Mouse (Mus musculus) forebrain, embryonic 16.5 days (tissue): ENCODE measurements around the gene Osbpl9. TPM values are rescaled to one million over a fixed set of nuclear protein-coding genes. Genes with fewer than 3 reads are reported as not detected.

Experiments used
- ATAC-seq: fragments of 200-750 bp; cut with Nextera tagmentation; 2 replicates; pipeline ENCODE4 v1.8.0; 2017; ENCODE audit warnings: mild to moderate bottlenecking, moderate library complexity
- H3K27ac ChIP-seq: fragments of 300-500 bp; sonication (generic); 2 replicates; pipeline ENCODE4 v1.5.1; 2014; ENCODE audit warnings: low read length, control low read depth
- H3K27me3 ChIP-seq: fragments of 300-500 bp; sonication (generic); replicated peaks from 2 replicates; pipeline ENCODE4 v1.6.1; 2014; ENCODE audit warnings: low read length; ENCODE audit not compliant: control insufficient read depth, insufficient read depth
- H3K36me3 ChIP-seq: fragments of 300-500 bp; sonication (generic); 2 replicates; pipeline ENCODE4 v1.6.1; 2014; ENCODE audit not compliant: control insufficient read depth, insufficient read depth
- H3K4me1 ChIP-seq: fragments of 300-500 bp; sonication (generic); replicated peaks from 2 replicates; pipeline ENCODE4 v1.6.1; 2014; ENCODE audit warnings: low read length; ENCODE audit not compliant: control insufficient read depth, insufficient read depth
- H3K4me2 ChIP-seq: fragments of 300-500 bp; sonication (generic); 2 replicates; pipeline ENCODE4 v1.6.1; 2014; ENCODE audit warnings: mild to moderate bottlenecking, low read length, control low read depth
- H3K4me3 ChIP-seq: fragments of 300-500 bp; sonication (generic); replicated peaks from 2 replicates; pipeline ENCODE4 v1.5.1; 2014; ENCODE audit warnings: mild to moderate bottlenecking, low read length, control low read depth
- H3K9ac ChIP-seq: fragments of 300-500 bp; sonication (generic); replicated peaks from 2 replicates; pipeline ENCODE4 v1.6.1; 2014; ENCODE audit warnings: low read depth, low read length, control low read depth
- H3K9me3 ChIP-seq: fragments of 300-500 bp; sonication (generic); 2 replicates; pipeline ENCODE4 v1.6.1; 2016; ENCODE audit warnings: low read length; ENCODE audit not compliant: control insufficient read depth
- WGBS: fragments of 180-500 bp; shearing (Covaris S2); extraction: QIAGEN DNeasy Blood & Tissue Kit; methylation state at CpG from one replicate; pipeline ENCODE4 v1.1.7; 2014; 5-methylcytosine and 5-hydroxymethylcytosine counted together
- polyA plus RNA-seq: library from polyadenylated mRNA; unstranded; fragments of >200 nt; fragmentation: Nextera tagmentation; extraction: Ambion mirVana; gene quantifications from 2 replicates; pipeline ENCODE4 v1.2.1, GENCODE M21; 2015

Osbpl9 gene
- polyA plus RNA-seq, 1 experiment from 2014 or later: 76.9 TPM

DNA sequence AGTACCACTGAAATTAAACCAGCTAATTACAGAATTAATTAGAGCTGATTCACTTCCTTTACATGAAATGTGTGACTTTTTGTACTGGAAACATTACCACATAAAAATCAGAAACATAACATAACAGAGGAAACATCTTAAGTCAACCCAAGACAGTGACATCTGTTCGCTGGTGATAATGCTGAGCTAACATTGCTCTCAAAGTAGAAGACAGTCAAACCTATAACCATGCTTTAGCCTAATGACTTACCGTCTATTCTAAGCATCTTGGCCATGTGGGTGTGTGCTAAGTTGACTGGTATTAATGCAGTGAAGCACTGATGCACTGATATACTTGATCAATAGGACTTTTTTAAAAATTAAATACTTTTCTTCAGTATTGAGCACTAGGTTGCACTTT, 52.7 kb downstream of the Osbpl9 start:
- no peak for ATAC-seq
- WGBS: 87% methylated on average over 2 of the region's 2 CpGs
- Histone ChIP-seq H3K27me3 (no peaks in the 10 kb centered on the region), H3K9ac (no peak overlapping the region), H3K4me3 (no peak overlapping the region), H3K4me2 (no peak overlapping the region), H3K27ac (no peak overlapping the region), H3K4me1 (peaks cover 4% of the 10 kb centered on the region), H3K9me3 (no peaks in the 10 kb centered on the region), H3K36me3 (no peaks in the 10 kb centered on the region)

DNA sequence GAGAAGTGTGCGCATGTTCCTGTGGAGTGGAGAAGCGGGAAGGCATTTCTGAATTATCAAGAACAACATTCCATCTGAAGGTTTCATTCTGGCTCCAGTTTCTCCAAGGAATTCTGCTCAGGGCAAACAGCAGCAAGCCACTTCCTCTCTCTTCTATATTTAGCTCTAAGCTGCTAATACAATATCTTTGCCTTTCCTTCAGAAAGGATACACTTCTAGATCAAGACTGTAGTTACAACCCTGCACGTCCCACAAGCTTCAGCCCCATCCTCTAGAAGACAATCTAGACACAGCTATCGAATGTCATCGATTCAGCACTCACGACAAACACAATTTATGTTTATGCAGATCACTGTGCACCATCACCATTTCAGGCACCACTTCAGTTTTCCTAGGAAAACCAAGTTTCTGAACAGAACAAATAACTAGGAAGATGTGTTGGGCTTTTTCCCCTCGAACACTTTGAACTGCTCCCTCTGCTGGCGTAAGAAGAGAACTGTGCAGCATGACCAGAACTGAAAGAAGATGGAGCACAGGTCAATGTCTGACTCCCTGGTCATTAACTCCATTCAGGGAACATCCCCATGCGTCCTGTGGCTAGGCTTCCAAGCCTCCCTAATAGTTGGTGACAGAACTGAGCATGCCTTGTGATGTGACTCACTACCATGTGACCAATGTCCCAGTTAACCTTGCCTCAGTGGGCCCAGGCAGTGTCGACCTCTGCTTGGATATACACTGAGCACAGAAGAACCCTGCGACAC, 54.6 kb downstream of the Osbpl9 start:
- Histone ChIP-seq H3K9me3 (no peaks in the 10 kb centered on the region), H3K9ac (no peak overlapping the region), H3K4me3 (no peak overlapping the region), H3K4me2 (no peak overlapping the region), H3K36me3 (no peaks in the 10 kb centered on the region), H3K4me1 (0 out of 2 replicates have a peak, but pooled peaks cover 2% of the 10 kb centered on the region), H3K27ac (no peak overlapping the region), H3K27me3 (no peaks in the 10 kb centered on the region)
- ATAC-seq: 0 out of 2 replicates have a peak, but pooled peaks have one; percentile 36
- WGBS: 63% methylated on average over 11 of the region's 11 CpGs

GRCm38 (mm10) chr4:109143091-109143490, 59.0 kb downstream of the Osbpl9 start:
- Histone ChIP-seq H3K4me3 (no peak overlapping the region), H3K4me2 (no peak overlapping the region), H3K9ac (no peak overlapping the region), H3K36me3 (no peaks in the 10 kb centered on the region), H3K27me3 (no peaks in the 10 kb centered on the region), H3K27ac (no peak overlapping the region), H3K4me1 (0 out of 2 replicates have a peak, but pooled peaks cover 2% of the 10 kb centered on the region), H3K9me3 (no peaks in the 10 kb centered on the region)
- ATAC-seq: no peak
- WGBS: 73% methylated on average over 1 of the region's 1 CpGs

- Histone ChIP-seq H3K36me3 (no peaks in the 10 kb centered on the region), H3K4me3 (no peak overlapping the region), H3K27me3 (no peaks in the 10 kb centered on the region), H3K9me3 (no peaks in the 10 kb centered on the region), H3K4me2 (no peak overlapping the region), H3K4me1 (no peaks in the 10 kb centered on the region), H3K9ac (no peak overlapping the region), H3K27ac (no peak overlapping the region)
- ATAC-seq: no peak
- 56% methylated on average over 4 of the region's 4 CpGs for WGBS
These were observed 63.5 kb downstream of the Osbpl9 start for GRCm38 (mm10) chr4:109138551-109138950.

GRCm38 (mm10) chr4:109136475-109137125, 65.5 kb downstream of the Osbpl9 start:
- no peak overlapping the region for H3K4me2 ChIP-seq
- H3K27me3 ChIP-seq: no peaks in the 10 kb centered on the region
- no peak overlapping the region for H3K27ac ChIP-seq
- H3K36me3 ChIP-seq: no peaks in the 10 kb centered on the region
- no peaks in the 10 kb centered on the region for H3K4me1 ChIP-seq
- ATAC-seq: no peak
- H3K9me3 ChIP-seq: no peaks in the 10 kb centered on the region
- WGBS: 91% methylated on average over 7 of the region's 7 CpGs
- no peak overlapping the region for H3K4me3 ChIP-seq
- H3K9ac ChIP-seq: no peak overlapping the region

DNA sequence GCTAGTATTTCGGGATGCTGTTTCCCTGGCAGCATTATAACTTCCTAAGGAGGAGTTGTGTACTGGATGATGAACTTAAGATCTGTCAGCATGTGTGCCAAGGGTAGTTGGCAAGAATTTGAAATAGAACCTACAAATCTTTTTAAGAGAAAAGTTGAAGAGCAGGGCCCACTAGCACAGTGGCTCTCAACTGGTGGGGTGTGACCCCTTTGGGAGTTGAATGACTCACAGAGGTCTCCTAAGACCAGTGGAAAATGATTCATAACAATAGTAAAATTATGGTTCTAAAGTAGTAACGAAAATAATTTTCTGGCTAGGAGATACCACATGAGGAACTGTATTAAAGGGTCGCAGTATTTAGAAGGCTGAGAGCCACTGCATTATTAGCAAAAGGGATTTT, 67.1 kb downstream of the Osbpl9 start:
- Histone ChIP-seq H3K27me3 (no peaks in the 10 kb centered on the region), H3K36me3 (no peaks in the 10 kb centered on the region), H3K9me3 (no peaks in the 10 kb centered on the region), H3K9ac (no peak overlapping the region), H3K4me2 (no peak overlapping the region), H3K27ac (no peak overlapping the region), H3K4me1 (no peaks in the 10 kb centered on the region), H3K4me3 (no peak overlapping the region)
- WGBS: 87% methylated on average over 3 of the region's 3 CpGs
- ATAC-seq: no peak

- Histone ChIP-seq H3K4me2 (no peak overlapping the region), H3K4me3 (no peak overlapping the region), H3K9ac (no peak overlapping the region), H3K27ac (no peak overlapping the region), H3K27me3 (no peaks in the 10 kb centered on the region), H3K36me3 (no peaks in the 10 kb centered on the region), H3K9me3 (no peaks in the 10 kb centered on the region), H3K4me1 (peaks cover 7% of the 10 kb centered on the region)
- no peak for ATAC-seq
- 92% methylated on average over 10 of the region's 10 CpGs for WGBS
These were observed 70.7 kb downstream of the Osbpl9 start for GRCm38 (mm10) chr4:109131256-109131872.

- H3K9ac ChIP-seq: no peak overlapping the region
- no peak overlapping the region for H3K27ac ChIP-seq
- H3K36me3 ChIP-seq: no peaks in the 10 kb centered on the region
- no peaks in the 10 kb centered on the region for H3K9me3 ChIP-seq
- H3K4me2 ChIP-seq: no peak overlapping the region
- H3K27me3 ChIP-seq: no peaks in the 10 kb centered on the region
- ATAC-seq: no peak
- H3K4me3 ChIP-seq: no peak overlapping the region
- H3K4me1 ChIP-seq: peaks cover 7% of the 10 kb centered on the region
These were observed 73.1 kb downstream of the Osbpl9 start for GRCm38 (mm10) chr4:109128971-109129370.

GRCm38 (mm10) chr4:109128017-109128416, 74.1 kb downstream of the Osbpl9 start:
- Histone ChIP-seq H3K9ac (no peak overlapping the region), H3K9me3 (no peaks in the 10 kb centered on the region), H3K27me3 (no peaks in the 10 kb centered on the region), H3K36me3 (no peaks in the 10 kb centered on the region), H3K4me3 (no peak overlapping the region), H3K4me1 (peaks cover 10% of the 10 kb centered on the region), H3K4me2 (no peak overlapping the region), H3K27ac (peak overlapping the region; percentile 5; the same call in 1 of the 2 replicates)
- no peak for ATAC-seq
- WGBS: 66% methylated on average over 9 of the region's 9 CpGs
